Mouse (Mus musculus) liver, embryonic 12.5 days (tissue): ENCODE measurements around the gene Spata2. TPM values are rescaled to one million over a fixed set of nuclear protein-coding genes. Genes with fewer than 3 reads are reported as not detected.

ENCODE experiments used
- ATAC-seq: fragments of 200-750 bp; cut with Nextera tagmentation; 2 replicates; pipeline ENCODE4 v1.8.0; 2017; ENCODE audit warnings: moderate number of reproducible peaks, mild to moderate bottlenecking, moderate library complexity
- H3K27ac ChIP-seq: fragments of 300-500 bp; sonication (generic); 2 replicates; pipeline ENCODE4 v1.5.1; 2016; ENCODE audit warnings: mild to moderate bottlenecking
- H3K27me3 ChIP-seq: fragments of 300-500 bp; sonication (generic); replicated peaks from 2 replicates; pipeline ENCODE4 v1.6.1; 2016; ENCODE audit warnings: mild to moderate bottlenecking, moderate library complexity
- H3K36me3 ChIP-seq: fragments of 300-500 bp; sonication (generic); 2 replicates; pipeline ENCODE4 v1.6.1; 2016; ENCODE audit warnings: mild to moderate bottlenecking, moderate library complexity
- H3K4me1 ChIP-seq: fragments of 300-500 bp; sonication (generic); 2 replicates; pipeline ENCODE4 v1.6.1; 2016
- H3K4me2 ChIP-seq: fragments of 300-500 bp; sonication (generic); 2 replicates; pipeline ENCODE4 v1.6.1; 2016; ENCODE audit warnings: mild to moderate bottlenecking, moderate library complexity
- H3K4me3 ChIP-seq: fragments of 300-500 bp; sonication (generic); 2 replicates; pipeline ENCODE4 v1.5.1; 2016; ENCODE audit warnings: mild to moderate bottlenecking, moderate library complexity
- H3K9ac ChIP-seq: fragments of 300-500 bp; sonication (generic); 2 replicates; pipeline ENCODE4 v1.6.1; 2016; ENCODE audit warnings: mild to moderate bottlenecking, moderate library complexity
- H3K9me3 ChIP-seq: fragments of 300-500 bp; sonication (generic); replicated peaks from 2 replicates; pipeline ENCODE4 v1.6.1; 2016; ENCODE audit warnings: mild to moderate bottlenecking, moderate library complexity
- WGBS: fragments of 180-500 bp; shearing (Covaris S2); methylation state at CpG from one replicate; pipeline ENCODE4 v1.1.7; 2016; ENCODE audit not compliant: insufficient replicate concordance; 5-methylcytosine and 5-hydroxymethylcytosine counted together
- polyA plus RNA-seq: library from polyadenylated mRNA; unstranded; fragments of >200 nt; fragmentation: Nextera tagmentation; extraction: Ambion mirVana; gene quantifications from 2 replicates; pipeline ENCODE4 v1.2.1, GENCODE M21; 2016

Gene Spata2
- polyA plus RNA-seq, 1 experiment from 2014 or later, result 11.0 TPM

DNA sequence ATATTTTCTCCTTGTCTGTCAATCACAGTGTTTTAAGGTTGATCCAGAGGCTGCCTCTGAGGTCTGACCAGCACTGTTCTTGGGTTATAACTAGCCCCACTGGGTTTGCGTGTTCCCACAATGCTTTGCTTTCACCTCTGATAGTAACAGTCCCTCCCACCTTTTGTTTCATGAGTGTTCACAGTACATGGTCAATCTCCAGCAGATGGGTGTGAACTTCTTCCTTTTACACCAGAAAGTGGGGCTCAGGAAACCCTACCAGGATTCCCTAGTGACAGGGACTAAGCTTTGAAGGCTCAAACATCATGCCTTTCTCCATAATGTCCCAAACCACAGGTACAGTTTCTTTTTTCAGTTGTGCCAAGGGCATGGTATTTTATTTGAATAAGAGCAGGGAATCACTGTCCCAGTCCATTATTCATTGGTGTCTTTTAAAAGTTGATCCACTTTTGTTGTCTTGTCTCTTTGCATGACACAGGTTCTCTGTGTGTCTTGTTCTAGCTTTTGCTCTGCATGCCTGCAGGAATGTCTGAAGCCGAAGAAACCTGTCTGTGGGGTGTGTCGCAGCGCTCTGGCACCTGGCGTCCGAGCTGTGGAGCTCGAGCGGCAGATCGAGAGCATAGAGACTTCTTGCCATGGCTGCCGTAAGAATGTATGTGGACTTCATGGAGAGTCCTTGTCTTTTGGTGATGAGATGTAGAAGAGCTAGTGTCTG, 14.0 kb upstream of the Spata2 start:
- WGBS, result 92% methylated on average over 10 of the region's 10 CpGs
- Histone ChIP-seq H3K9me3 (no peaks in the 10 kb centered on the region), H3K27me3 (no peaks in the 10 kb centered on the region), H3K9ac (0 out of 2 replicates have a peak overlapping the region, but pooled peaks have one; percentile 9), H3K27ac (no peak overlapping the region), H3K4me2 (no peak overlapping the region), H3K36me3 (peaks cover 60% of the 10 kb centered on the region), H3K4me3 (no peak overlapping the region), H3K4me1 (peaks cover 74% of the 10 kb centered on the region)
- ATAC-seq, result no peak

DNA sequence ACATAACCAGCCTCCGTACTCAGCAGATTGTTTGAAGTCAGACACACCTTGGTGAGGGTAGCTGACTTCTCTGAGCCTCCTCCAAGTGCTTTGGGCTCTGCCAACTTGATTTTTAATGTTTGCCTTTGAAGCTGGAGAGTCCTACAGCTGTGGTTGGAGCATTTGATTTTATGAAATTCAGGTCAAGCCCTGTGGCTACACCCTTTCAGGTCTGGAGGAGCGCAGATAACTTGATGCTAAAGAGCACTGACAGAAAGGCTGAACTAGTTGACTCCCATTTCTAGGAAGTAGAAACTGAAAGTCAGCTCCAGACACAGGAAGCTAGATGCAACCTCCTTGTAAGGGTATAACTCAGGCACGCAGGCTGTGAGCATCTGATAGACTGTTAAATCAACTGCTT, 12.4 kb upstream of the Spata2 start:
- Histone ChIP-seq H3K27me3 (no peaks in the 10 kb centered on the region), H3K36me3 (peaks cover 44% of the 10 kb centered on the region), H3K4me3 (peak overlapping the region; percentile 81), H3K9me3 (no peaks in the 10 kb centered on the region), H3K4me1 (peaks cover 64% of the 10 kb centered on the region), H3K9ac (peak overlapping the region; percentile 39), H3K27ac (peak overlapping the region; percentile 82), H3K4me2 (peak overlapping the region; percentile 95)
- WGBS, result 42% methylated on average over 3 of the region's 3 CpGs
- ATAC-seq, result peak; percentile 68

DNA sequence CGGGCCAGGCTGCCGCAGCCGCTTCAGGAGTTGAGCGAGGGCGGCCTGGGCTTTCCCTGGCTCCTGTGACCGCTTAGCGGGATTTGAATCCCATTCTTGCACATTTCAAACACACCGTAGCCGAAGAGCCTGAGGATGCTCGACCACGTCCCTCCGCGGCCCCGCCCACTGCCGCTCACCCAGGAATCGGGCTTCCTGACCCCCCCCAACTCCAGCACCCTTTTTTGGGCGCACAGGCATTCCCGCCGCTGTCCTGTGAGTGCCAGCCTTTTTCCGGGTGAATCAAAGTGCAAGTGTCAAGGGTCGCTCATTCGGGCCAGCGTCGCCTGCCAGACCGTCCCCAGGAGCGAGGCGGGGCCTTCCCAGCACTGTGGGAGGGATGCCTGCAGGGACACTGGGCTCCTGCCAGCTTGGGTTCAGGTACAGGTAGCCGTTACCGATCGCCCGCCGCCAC, 11.2 kb upstream of the Spata2 start:
- Histone ChIP-seq H3K36me3 (peaks cover 34% of the 10 kb centered on the region), H3K4me1 (peaks cover 52% of the 10 kb centered on the region), H3K27ac (peak overlapping the region; percentile 81), H3K9me3 (no peaks in the 10 kb centered on the region), H3K4me3 (peak overlapping the region; percentile 81), H3K27me3 (no peaks in the 10 kb centered on the region), H3K9ac (peak overlapping the region; percentile 88), H3K4me2 (peak overlapping the region; percentile 95)
- ATAC-seq, result peak; percentile 23
- WGBS, result 1% methylated on average over 32 of the region's 32 CpGs

DNA sequence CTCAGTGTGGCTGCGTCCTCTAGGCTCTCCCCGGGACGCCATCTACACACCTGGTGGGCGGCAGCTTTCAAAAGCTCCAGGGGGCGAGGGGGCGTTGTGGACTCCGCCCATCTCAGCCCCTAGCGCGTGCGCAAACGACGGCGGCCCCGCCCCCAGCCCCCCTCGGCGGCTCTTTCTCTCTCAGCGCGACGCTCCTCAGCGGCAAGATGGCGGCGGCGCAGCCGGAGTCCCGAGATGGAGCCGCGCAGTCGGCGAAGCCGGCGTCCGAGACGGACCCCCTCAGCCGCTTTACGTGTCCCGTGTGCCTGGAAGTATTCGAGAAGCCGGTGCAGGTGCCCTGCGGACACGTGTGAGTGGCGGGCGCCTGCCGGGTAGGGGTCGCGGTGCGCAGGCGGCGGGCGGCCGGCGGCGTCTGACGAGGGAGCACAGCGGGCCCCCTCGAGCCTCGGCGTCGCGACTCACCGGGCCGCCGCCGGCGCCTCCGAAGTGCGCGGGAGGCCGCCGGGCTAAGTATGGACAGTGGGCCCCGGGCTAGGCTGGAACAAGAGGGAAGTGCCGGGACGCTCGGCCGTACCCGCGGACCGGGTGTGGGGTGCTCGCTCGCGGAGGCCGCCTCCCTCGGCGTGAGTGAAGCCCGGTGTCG, 10.7 kb upstream of the Spata2 start:
- peak; percentile 75 for ATAC-seq
- Histone ChIP-seq H3K9ac (peak overlapping the region; percentile 88), H3K4me2 (peak overlapping the region; percentile 95), H3K4me1 (peaks cover 52% of the 10 kb centered on the region), H3K27me3 (no peaks in the 10 kb centered on the region), H3K4me3 (peak overlapping the region; percentile 81), H3K36me3 (peaks cover 28% of the 10 kb centered on the region), H3K27ac (peak overlapping the region; percentile 81), H3K9me3 (no peaks in the 10 kb centered on the region)
- WGBS, result under 1% methylated on average over 85 of the region's 85 CpGs

DNA sequence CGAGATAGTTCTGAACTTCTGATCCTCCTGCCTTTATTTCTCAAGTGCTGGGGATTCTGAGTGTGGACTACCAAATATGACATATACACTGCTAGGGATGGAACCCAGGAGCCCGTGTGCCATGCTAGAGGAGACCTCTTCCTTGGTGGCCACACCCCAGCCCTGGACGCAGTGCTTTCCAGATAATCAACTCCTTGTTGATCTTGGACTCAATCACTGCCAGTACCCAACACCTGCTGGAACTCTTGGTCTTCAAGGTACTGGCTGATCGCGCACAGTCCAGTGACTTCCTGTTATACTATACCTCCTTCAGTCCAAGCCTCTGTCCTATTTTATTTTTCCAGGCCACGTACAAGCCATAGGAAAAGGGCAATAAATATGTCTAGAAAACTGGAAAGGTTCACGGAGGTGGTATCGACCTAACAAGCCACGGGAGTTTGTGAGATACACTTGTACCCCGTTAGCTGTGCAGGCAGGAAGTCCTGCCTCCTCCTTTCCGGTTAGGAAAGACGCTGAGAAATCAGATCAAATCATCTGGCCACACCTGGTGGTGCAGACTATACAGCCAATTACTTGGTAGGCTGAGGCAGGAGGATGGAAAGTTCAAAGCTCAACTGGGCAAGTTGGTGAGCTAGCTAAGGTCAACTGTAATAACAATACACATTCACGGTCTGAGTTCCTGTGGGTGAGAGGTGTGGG, 10.0 kb upstream of the Spata2 start:
- peak overlapping the region; percentile 88 for H3K9ac ChIP-seq
- H3K27ac ChIP-seq, result peak overlapping the region; percentile 81
- WGBS, result 26% methylated on average over 13 of the region's 13 CpGs
- H3K27me3 ChIP-seq, result no peaks in the 10 kb centered on the region
- H3K4me3 ChIP-seq, result peak overlapping the region; percentile 81
- peaks cover 47% of the 10 kb centered on the region for H3K4me1 ChIP-seq
- peaks cover 21% of the 10 kb centered on the region for H3K36me3 ChIP-seq
- H3K9me3 ChIP-seq, result no peaks in the 10 kb centered on the region
- ATAC-seq, result peak; percentile 66
- H3K4me2 ChIP-seq, result peak overlapping the region; percentile 95

DNA sequence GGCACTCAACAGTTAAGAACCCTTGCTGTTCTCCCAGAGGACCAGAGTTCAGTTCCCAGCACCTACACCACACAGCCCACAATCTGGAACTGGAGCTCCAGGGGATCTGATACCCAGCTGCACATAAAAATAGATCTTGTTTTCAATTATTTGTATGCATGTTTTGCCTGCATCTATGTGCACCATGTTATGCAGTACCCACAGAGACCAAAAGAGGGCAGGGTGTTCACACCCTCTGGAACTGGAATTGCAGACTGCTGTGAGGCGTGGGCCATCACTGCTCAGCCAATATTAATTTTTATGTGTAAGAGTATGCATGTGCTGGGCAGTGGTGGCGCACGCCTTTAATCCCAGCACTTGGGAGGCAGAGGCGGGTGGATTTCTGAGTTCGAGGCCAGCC, 4.6 kb upstream of the Spata2 start:
- Histone ChIP-seq H3K4me3 (no peak overlapping the region), H3K4me2 (no peak overlapping the region), H3K9ac (no peak overlapping the region), H3K27ac (no peak overlapping the region), H3K36me3 (0 out of 2 replicates have a peak, but pooled peaks cover 5% of the 10 kb centered on the region), H3K9me3 (no peaks in the 10 kb centered on the region), H3K27me3 (no peaks in the 10 kb centered on the region), H3K4me1 (peaks cover 11% of the 10 kb centered on the region)
- 52% methylated on average over 5 of the region's 5 CpGs for WGBS
- ATAC-seq, result no peak

DNA sequence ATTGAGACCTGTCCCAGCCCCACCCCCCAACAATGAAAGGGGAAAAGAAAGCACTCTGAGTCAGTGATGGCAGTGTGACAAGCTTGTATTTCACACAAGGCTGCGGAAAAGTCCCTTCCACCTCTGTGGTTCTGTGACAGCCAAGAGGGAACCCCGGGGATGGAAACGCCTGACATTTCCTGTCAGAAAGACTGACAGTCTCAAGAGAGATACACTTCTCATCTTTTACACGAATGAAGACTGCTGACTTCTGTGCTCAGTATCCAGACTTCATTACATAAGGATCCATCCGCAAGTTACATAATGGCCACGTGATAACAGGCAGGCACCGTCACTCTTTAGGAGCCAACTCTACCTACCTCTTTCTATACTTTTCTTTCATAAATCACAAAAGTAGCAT, 3.8 kb upstream of the Spata2 start:
- 56% methylated on average over 7 of the region's 7 CpGs for WGBS
- no peak for ATAC-seq

DNA sequence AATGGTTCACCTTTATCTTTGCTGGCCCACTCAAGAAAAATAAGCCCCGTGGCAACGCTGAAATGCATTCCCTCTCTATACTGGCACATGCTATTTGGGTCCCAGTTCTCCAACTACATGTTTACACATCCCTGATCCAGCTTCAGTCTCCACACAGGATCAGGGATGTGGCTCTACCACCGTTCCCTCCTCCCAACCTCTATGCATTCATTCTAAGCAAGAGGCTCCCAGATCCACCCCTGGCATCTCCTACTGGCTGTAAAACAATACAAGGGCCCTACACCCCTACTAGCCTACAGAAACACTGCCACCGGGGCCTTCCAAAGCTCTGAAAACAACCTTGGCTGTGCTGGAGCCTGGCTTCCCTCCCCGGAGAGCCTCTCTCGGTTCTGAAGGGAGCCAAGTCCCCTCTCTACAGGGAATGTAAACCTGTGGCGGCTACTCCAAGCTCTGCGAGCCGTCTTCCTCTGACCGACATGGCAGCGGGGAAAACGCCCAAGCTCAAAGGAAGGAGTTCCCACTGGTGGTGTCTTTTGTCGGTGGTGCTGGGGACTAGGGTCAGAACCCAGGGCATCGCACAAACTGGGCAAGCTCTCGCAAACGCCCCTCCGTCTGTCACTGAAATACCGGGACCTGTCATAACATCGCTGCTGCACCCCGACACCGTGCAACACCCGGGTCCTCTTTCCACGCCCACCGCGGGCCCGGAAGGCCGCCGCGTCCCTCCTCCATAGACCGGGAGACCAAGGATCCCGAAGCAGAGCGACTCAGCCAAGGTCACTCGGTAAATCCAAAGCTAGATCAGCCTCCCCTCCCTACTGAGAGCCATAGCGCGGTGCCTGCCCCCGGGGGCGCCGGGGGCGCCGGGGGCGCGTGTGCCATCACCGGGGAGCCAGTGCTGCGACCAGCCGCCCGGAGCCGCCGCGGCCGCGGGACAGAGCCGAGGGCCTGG, 654 bp downstream of the Spata2 start, which contains the start of gene Rnf114:
Gene Rnf114, plus strand, starts transcription at position 889 of the 952 bp plus-strand sequence.
- Histone ChIP-seq H3K27me3 (no peaks in the 10 kb centered on the region), H3K36me3 (peaks cover 24% of the 10 kb centered on the region), H3K9me3 (no peaks in the 10 kb centered on the region), H3K4me1 (peaks cover 35% of the 10 kb centered on the region), H3K9ac (peak within 1 kb of the TSS; percentile 96), H3K27ac (peak within 1 kb of the TSS; percentile 95), H3K4me3 (peak within 1 kb of the TSS; percentile 99), H3K4me2 (peak within 1 kb of the TSS; percentile 88)
- ATAC-seq, result peak; percentile 71
- 2% methylated on average over 52 of the region's 52 CpGs for WGBS

More for the DNA sequence above, 3.8 kb upstream of the Spata2 start:
- no peak overlapping the region for H3K9ac ChIP-seq
- H3K4me3 ChIP-seq, result no peak overlapping the region
- H3K27me3 ChIP-seq, result no peaks in the 10 kb centered on the region
- peaks cover 17% of the 10 kb centered on the region for H3K4me1 ChIP-seq
- 0 out of 2 replicates have a peak, but pooled peaks cover 5% of the 10 kb centered on the region for H3K36me3 ChIP-seq
- H3K4me2 ChIP-seq, result no peak overlapping the region
- H3K27ac ChIP-seq, result no peak overlapping the region
- H3K9me3 ChIP-seq, result no peaks in the 10 kb centered on the region

DNA sequence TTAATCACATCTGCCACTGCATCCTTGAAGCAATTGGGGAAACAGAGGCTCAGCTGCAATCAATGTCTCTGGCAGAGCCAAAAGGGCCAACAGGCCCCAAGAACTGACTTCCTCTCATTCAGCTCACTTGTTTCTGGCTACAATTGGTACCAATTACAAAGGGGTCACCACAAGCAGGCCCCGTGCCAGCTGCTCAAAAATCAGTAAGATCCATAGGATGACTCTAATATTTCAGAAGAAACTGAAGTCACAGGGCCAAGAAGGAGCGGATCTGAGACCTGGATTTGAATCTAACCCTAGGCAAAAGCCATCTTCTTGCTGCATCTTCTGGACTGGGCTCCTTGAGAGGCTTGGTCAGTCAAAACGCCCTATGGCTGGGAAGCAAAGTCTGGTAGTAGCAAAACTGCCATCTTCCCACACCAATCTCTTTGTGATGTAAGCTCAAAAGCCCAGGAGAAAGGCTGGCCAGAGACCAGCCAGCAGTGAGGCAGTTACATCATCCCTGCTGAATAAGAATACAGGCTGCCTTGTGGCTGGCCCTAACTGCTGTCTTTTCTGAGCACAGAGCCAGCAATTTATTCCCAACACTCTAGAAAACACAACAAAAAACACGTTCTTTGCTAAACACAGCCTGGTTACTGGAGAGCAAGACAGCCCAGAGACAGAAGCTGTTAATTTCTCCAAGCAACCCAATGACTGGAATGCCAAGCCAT, 1.7 kb downstream of the Spata2 start:
- Histone ChIP-seq H3K4me2 (peak overlapping the region; percentile 88), H3K9ac (peak overlapping the region; percentile 96), H3K27me3 (no peaks in the 10 kb centered on the region), H3K4me3 (peak overlapping the region; percentile 99), H3K27ac (peak overlapping the region; percentile 28; the same call in 1 of the 2 replicates), H3K36me3 (peaks cover 32% of the 10 kb centered on the region), H3K9me3 (no peaks in the 10 kb centered on the region), H3K4me1 (peaks cover 45% of the 10 kb centered on the region)
- 67% methylated on average over 4 of the region's 4 CpGs for WGBS
- no peak for ATAC-seq

DNA sequence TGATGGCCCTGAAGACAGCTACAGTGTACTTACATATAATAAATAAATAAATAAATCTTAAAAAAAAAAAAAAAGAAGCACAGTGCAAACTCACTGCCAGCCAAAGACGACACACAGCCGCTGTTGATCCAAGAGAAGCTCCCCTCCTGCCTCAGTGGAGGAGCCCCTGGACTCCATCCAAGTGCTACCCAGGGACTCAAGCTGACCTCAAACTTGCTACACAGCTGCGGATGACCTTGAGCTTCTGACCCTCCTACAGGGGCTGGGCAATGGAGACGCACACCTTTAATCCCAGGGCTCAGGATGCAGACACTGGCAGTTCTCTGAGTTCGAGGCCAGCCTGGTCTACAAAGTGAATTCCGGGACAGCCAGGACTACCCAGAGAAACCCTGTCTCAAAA, 4.7 kb downstream of the Spata2 start:
- no peak overlapping the region for H3K27ac ChIP-seq
- H3K4me1 ChIP-seq, result peaks cover 42% of the 10 kb centered on the region
- H3K4me3 ChIP-seq, result no peak overlapping the region
- no peak for ATAC-seq
- H3K4me2 ChIP-seq, result no peak overlapping the region
- no peaks in the 10 kb centered on the region for H3K27me3 ChIP-seq
- peaks cover 57% of the 10 kb centered on the region for H3K36me3 ChIP-seq
- H3K9me3 ChIP-seq, result no peaks in the 10 kb centered on the region
- 87% methylated on average over 6 of the region's 6 CpGs for WGBS
- H3K9ac ChIP-seq, result no peak overlapping the region
